Mouse (Mus musculus): ENCODE measurements at regions not wholly inside any gene's neighbourhood (a gene's known extent, or its start where the extent isn't known, plus 50 kb on each side); places are given as distances from the start of the nearest gene placed in this dataset.
A peak's percentile ranks its signal among the peaks of the same experiment; 100 is the strongest.
"Not testable (repeated sequence)": the region's sequence is repeated elsewhere in the genome, so short reads cannot be mapped to it uniquely, and the experiment has no call there.

DNA sequence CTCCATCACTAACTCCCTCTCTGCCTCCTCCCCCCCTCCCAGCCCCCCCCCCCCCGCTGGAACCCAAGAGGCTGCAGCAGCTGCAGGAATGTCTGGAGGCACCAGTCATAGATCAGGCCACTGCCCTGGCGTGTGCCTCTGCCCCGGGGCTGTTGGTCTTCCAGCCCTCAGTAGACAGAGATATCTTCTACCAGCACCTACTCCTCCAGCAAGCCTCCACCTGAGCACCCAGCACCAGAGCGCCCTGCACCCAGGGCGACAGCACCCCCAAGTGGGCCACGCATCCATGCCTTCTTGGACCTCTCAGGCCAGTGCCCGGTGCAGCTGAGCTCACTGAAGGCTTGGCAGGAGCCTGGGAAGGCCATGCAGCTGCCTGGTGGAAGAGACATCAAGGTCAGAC lies 936.5 kb downstream of the Diaph3 start:
- no peak for DNase-seq (ENCODE audit: low read depth, low spot score)

DNA sequence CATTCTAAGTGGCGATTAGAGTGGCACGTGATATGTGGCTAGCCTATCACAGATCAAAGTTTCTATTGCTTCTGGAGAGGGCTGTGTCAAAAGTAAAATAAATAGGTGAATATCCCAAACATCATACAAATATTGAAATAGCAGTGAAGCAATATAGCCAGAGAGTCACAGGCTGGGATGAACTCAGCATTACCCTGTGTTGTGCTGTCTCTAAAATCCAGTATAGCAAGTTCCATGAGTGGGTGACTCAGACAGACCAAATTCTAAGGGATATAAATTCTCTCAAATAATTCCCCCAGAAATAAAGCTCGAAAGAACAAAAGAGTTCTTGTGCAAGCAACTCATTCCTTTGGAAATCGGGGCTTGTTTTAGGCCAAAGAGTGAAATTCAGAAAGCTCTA lies 943.2 kb downstream of the Diaph3 start:
- DNase-seq (ENCODE audit: low read depth, low spot score) = no peak

DNA sequence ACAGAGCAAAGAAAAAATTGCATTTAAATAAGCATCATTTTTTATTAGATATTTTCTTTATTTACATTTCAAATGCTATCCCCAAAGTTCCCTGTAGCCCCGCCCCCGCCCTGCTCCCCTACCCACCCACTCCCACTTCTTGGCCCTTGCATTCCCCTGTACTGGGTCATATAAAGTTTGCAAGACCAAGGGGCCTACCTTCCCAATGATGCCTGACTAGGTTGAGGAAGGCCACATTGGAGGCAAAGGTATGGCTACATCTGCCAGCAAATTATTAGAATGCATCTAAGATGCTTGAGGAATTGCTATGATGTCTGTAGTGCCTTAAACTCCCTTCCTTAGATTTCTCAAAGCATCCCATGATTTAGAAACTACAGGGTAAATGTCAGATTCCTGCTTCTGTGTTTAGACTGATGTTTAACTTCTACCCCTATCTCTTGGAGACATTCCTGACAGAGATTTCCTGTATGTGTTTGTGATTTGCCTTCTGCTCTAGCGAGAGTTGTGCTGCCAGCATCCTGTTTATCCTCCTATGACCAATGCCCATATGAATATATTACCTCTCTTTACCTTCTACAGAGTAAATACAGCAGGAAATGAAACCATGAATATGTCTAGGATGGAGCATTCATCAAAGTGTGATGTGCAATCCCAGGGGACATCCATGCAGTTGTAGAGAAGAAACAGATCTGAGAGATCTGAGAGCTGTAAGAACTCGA lies 956.2 kb downstream of the Diaph3 start:
- no peak for DNase-seq (ENCODE audit: low read depth, low spot score)

DNA sequence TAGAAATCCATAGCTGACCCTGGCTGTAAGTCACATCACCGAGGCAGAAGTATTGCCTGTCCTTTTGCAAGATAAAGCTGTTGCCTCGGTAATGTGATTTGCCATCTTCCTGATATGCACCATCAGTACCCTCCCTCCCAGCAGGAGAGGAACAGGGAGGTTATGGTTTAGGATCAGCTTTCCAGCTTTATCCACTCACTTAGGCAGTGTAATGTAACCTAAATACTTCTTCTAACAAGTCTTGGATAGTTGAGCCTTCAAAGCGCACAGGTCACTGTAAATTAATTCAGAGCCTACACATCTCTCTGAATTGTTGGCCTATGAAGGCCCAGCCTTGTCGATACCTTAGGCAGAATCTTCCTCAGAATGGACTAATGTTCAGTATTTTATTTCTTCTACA lies 962.5 kb downstream of the Diaph3 start:
- DNase-seq (ENCODE audit: low read depth, low spot score) = no peak

DNA sequence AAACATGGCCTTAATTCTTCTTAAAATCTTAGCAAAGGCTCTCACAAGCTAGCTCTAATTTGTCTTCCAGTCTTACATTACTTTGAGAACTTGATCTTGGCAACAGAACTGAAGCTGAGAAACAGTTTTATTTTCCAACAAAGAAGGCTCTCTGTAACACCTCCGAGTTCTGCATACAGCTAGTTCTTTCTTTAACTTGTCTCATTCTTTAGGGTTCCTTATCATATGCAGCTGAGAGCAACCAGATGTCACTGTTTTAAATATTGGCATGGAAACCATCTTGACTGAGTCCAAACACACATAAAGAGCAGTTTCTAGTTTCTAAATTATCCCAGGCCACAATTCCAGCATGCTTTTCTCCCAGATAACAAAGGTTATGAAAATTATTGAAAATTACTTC lies 969.9 kb downstream of the Diaph3 start:
- peak; percentile 82 for DNase-seq (ENCODE audit: low read depth, low spot score)

DNA sequence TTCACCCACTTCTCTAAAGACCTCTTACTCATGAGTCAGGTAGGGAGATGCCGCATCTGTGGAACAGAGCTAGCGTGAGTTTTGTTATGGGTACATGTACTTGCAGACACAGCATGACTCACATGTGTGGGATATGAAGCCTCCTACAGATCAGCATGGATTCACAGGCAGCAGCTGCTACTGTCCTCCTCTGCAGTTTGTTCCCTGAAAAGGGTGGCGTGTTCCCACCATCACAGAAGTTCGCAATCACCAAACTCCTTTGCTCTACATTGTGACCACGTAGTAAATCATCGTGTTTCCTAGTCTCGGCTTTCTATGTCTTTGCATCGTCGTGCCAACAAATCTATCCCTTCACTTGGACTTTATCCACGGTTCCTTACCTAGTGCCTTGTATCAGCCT lies 981.9 kb downstream of the Diaph3 start:
- peak; percentile 94 for DNase-seq (ENCODE audit: low read depth, low spot score)

DNA sequence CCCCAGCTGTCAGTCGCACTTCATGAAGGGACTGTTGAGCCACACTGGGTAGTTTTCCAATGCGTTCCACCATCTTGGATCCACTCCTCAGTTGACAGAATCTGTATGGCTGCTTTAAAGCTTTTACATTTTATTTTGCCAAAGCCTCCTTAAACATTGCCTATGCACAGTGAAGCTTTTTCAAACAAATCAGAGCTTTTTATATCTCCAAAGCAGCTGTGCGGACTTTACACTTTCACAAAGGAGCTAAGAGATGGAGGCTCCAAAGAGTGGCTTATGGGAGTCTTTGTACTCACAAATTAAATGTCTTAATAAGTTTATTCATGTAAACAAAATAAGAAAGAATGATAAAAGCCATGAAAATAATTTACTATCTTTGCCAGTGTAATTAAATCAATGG lies 986.3 kb downstream of the Diaph3 start:
- no peak for DNase-seq (ENCODE audit: low read depth, low spot score)

DNA sequence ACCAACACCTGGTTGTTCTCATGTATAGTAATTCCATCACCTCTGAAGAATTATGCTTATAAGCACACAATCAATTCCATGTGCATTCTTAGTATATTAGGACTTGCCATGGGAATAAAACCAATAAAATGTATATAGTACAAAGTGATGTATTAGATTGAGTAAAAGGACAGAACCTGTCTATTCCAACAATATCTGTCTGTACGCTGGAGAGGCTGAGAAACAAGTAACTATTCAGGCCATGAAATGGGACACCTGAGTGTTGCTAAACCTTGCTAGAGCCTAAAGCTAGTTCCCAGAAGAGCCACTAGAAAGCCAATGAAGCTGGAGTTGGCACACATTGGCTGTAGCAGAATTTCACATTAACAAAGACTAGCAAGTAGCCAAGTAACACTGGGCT lies 989.8 kb downstream of the Diaph3 start:
- DNase-seq (ENCODE audit: low read depth, low spot score) = no peak

DNA sequence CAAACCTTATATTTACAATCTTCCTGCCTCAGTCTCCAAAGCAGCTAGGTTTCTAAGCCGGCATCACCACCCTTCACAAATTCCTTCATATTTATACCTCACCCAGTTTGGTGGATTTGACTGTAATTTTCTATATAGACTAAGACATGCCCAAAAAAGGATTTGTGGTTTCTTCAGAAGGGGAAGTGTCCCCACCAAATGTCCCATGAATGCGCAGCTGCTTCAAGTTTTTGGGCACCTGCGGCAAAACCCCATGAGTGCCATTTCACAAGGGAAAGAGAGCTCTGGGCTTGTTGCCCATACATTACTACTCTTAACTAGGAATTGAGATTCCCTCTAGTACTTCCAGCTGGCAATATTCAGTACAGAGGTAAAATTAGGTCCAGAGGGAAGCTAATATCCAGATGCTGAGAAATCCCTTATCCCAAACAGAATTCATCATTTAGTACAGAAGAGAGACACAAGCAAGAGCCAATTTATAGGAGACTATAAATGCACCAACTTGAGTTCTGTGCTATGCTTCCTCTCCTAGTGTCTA lies 990.6 kb downstream of the Diaph3 start:
- no peak for DNase-seq (ENCODE audit: low read depth, low spot score)

DNA sequence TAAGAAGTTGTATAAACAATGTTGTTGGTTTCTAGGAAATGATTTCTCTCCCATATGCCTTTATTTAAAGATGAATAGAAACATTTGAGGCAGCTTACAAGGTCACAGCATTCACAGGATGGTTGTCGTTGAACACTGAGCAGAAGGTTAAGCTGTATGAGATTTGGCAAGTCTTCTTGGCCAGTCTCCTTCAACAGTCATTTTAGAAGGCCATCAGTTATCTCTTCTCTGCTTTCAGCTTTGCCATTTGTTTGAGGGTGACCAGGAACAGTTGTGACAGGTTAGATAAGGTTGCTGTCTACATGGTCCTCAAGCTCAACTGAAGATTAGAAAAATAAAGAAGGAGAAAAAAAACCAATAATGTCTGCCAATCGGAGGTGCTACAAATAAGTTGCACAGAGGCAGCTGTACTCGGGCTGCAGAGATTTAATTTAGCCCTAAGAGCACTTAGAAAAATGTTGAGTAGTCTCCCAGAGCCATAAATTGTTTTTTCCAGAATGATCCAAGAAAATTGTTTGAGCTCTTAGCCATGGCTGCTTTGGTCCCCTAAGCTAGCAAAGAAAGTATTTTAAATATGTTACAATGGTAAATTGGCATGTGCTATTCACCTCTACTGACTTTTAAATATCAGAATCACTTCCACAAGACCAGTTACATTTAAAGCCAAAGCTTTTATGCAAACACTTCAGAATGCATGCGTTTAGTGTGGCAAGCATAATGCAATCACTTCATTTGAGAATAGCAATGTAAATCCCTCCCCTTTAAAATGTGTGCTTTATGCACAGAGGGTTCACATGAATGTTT lies 1025.6 kb downstream of the Diaph3 start:
- DNase-seq (ENCODE audit: low read depth, low spot score) = no peak

DNA sequence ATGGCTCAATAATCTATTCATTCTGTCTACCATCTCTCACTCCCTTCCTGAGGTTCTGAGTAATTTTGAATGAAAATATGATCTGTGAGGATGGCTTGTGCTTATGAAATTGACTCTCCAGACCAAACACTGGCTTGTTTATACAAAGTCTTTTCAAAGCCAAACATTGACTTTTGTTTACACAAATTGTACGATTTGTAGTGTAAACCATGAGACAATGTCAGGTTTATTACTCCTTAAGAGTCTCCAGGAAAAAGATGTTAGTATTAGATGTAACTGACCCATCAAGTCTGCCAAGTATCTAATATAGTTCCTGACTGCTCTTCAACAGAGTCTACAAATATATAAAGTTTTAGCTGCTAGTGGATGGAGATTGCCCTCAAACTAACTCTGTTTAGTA lies 1039.5 kb downstream of the Diaph3 start:
- DNase-seq (ENCODE audit: low read depth, low spot score) = no peak

DNA sequence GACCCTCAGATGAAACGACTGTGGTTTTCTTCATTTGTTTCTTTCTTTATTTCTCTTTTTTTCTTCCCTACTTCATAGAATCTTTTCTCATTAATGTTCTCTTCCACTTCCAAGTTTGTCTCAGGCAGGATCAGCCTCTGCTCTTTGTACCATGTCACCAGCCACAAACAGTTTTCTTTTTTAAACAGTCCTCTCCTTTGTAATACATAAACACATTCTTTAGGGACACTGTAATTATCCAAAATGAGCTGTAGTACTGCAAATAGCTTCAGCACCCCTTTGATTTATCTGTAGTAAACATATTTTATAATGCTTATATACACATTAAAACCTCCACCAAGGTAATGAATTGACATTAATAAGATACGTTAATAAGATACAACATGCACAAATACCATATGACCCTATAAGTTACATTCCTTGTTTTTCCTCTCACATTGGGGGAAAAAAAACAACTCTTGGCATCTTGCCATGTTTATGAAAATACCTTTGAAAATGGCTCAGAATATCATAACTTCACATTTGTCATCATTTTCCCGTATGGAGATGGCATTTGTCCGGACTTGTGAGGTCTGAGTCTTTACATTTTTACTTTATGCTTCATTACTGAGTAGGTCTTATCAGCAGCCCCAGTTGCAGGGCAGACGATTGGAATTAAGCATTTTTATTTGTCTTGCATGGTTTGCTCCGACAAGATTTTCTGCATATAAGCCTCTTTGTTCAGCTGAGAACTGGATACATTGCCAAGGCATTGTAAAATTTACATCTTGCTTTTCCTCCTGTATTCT lies 1070.5 kb downstream of the Diaph3 start:
- DNase-seq (ENCODE audit: low read depth, low spot score) = no peak

DNA sequence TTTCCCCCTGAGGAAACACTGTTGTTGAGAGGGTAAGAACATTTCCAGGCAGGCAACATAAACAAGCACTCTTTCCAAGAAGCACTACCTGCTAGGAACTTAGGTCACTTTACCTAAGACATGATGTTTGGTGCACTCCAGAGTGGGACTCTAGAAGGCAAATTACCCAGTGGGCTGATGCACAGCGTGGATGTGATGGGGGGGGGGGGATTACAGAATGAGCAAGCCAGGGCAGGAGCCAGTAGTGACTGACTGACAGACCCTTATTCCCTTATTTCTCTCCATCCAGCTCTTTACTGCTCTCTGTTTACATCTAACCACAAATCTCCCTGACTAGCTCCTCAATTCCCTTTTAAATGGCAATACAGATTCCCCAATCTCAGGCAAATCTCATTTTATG lies 1071.7 kb downstream of the Diaph3 start:
- DNase-seq (ENCODE audit: low read depth, low spot score) = no peak

DNA sequence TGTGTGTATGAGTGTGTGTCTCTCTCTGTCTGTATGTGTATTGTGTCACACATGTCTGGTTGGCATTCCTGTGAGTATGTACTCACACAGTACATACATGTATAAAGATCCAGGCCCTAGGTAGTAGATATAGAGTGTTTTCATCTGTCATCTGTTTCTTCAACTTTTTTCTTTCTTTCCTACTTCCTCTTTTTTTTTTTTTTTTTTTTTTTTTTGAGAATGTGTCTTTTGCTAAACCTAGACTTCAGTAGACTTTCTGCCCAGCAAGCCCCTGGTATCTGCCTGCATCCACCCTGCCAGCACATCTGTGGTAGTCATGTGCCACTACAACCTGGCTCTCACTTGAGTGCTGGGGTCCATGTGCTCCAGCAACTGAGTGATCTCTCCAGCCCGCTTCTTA lies 1073.3 kb downstream of the Diaph3 start:
- DNase-seq (ENCODE audit: low read depth, low spot score) = no peak

DNA sequence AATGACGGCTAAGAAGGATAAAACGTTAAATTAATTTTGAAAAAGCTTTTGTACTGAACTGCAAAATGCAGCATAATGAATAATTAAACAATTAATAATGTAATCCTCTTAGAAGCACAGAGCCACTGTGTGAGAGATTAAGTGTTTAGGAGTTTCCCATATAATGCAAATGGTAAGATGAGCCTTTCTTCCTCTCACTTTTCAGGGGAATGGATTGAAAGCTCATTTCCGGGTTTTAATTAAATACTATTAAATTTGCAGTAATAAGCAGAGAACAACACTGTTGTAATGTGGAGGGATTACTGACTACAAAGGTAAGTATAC lies 1077.5 kb downstream of the Diaph3 start:
- DNase-seq (ENCODE audit: low read depth, low spot score) = no peak

DNA sequence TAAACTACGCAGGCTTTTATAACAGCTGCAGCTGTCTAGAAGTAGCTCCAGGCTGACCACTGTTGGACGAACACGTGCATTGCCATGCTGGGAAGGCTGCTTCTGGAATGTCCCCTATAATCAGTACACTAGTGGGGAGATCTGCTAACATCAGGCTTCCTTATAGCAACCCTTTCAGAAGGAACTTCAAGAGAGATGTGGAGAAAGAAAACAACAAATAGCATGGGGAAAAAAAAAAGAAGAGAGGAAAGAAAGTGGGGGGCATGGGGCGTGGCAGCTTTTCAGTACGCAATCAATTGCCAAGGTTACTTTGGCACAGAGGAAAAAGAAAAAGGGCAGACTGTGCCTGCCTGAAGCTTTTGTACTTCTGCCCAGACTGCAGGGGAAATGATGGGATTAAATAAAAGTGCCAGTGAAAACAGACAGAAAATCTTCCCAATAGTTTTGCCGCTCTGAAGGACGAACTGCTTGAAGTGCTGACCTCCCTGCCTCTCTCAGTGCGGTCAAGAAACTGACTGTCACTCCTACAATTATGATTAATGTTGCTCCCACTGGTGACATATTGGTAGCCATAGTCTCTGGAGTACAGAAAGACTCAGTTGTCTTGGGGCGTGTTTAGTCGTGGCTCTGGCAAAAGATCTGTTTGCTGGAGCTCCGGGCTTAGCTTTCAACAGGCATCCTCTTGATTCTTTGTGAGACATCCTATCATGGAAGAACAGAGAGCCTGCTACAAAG lies 1078.0 kb downstream of the Diaph3 start:
- no peak for DNase-seq (ENCODE audit: low read depth, low spot score)

DNA sequence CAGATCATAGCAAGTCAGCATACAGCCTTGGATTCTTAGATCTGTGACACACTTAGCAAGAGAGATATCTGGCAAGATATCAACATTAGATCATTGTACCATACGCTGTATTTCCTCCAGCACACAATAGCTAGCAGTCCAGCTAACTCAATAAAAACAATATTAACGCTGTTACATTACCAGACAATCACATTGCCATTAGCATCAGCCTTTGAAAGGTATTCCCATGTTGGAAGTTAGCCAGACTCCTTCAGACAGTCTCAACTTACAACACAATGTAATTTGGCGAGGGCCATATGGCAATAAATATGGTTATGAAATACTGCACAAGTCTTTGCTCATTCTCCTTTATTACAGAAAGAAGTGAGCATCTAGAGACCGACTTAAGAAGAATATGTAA lies 1084.0 kb downstream of the Diaph3 start:
- DNase-seq (ENCODE audit: low read depth, low spot score) = no peak

DNA sequence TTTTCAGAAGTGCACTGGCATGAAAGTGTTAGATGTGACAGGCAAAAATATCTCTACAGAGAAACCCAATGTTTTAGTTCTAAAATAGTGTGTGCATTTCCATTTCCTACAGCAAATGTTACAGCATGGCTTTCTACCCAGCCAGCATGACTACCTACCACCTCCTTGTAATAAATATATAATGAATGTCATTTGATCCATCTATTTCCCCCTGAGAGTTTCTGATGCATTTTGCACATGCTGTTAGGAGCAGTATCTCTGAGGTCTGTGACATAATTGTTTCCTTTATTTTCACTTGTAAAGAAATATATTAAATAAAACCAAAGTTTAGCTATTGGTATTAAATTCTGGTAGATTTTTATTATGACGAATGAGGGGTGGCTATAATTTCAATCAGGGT lies 1086.4 kb downstream of the Diaph3 start:
- no peak for DNase-seq (ENCODE audit: low read depth, low spot score)

DNA sequence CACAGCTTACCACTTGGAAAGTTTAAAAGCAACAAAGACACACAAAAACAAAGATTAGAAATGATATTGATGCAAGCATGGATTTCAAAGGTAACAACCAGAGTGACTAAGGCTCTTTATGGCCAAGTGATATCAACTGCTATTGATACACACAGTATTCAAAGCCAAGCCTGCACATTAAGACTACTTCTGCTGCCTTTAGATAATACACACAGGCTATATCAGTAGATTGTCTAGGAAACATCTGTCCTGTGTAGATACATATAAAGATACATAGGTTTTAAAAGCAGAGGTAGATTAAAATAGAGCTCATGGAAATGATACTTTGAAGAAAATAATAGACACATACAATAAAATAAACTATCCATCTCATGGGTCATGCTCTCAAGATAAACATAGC lies 1111.6 kb downstream of the Diaph3 start:
- no peak for DNase-seq (ENCODE audit: low read depth, low spot score)

DNA sequence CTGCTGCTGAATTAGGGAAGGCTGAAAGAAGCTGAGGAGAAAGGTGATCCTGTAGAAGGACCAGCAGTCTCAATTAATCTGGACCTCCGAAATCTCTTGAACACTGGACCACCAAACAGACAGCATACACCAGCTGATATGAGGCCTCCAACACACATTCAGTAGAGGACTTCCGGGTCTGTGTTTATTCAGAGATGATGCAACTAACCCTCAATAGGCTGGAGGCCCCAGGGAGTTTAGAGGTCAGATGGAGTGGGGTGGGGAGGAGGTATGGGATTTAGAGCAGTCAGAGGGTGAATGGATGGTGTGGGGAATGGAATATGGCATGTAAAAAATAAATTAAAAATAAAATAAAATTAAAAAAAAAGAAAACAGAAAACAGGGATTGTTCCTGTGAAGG lies 1123.4 kb downstream of the Diaph3 start:
- not testable (repeated sequence) for DNase-seq (ENCODE audit: low read depth, low spot score)
